ENCODE assay signal across 25 mouse cellular contexts in genomic region chr6:34951956-34952667, GRCm38 (mm10). TPM values are rescaled to one million over a fixed set of nuclear protein-coding genes. Genes with fewer than 3 reads are reported as not detected.
A peak's percentile ranks its signal among the peaks of the same experiment; 100 is the strongest.
DNase-seq lines count a peak whose midpoint lies in the region; ATAC-seq lines count a peak whose summit lies in the region.
"Had no signal": no experiment of that assay in that cellular context is flagged by ENCODE, and none has a peak within 500 bp of the region (broad histone marks: within the 10 kb centered on the region; RNA-seq: fewer than 3 reads in every experiment).

No protein-coding gene starts in this region.

- H3K36me3 ChIP-seq in forebrain, embryonic 11.5 days (ENCODE audit: control insufficient read depth, insufficient read depth, low read length): no peaks in the 10 kb centered on the region
- no peaks in the 10 kb centered on the region for H3K36me3 ChIP-seq in forebrain, embryonic 12.5 days (replicated peaks)
- H3K36me3 ChIP-seq in megakaryocyte, embryonic 14.5 days (replicated peaks; ENCODE audit: low read length): no peaks in the 10 kb centered on the region
- H3K36me3 ChIP-seq: embryonic facial prominence, embryonic 13.5 days; heart, embryonic 15.5 days; hindbrain, embryonic 12.5 days; limb, embryonic 12.5 days; liver, embryonic 15.5 days; midbrain, embryonic 10.5 days; neural tube, embryonic 13.5 days had no signal

- H3K9me3 ChIP-seq in forebrain, embryonic 11.5 days (ENCODE audit: control insufficient read depth, low read length): no peaks in the 10 kb centered on the region
- H3K9me3 ChIP-seq in forebrain, embryonic 12.5 days: no peaks in the 10 kb centered on the region
- peaks cover 13% of the 10 kb centered on the region for H3K9me3 ChIP-seq in megakaryocyte, embryonic 14.5 days
- H3K9me3 ChIP-seq: embryonic facial prominence, embryonic 13.5 days; heart, embryonic 15.5 days; hindbrain, embryonic 12.5 days; limb, embryonic 12.5 days; liver, embryonic 15.5 days; neural tube, embryonic 13.5 days had no signal

- H3K9ac ChIP-seq in forebrain, embryonic 11.5 days (ENCODE audit: low read length): no peak overlapping the region
- H3K9ac ChIP-seq in forebrain, embryonic 12.5 days: no peak overlapping the region
- H3K9ac ChIP-seq: embryonic facial prominence, embryonic 13.5 days; heart, embryonic 15.5 days; hindbrain, embryonic 12.5 days; limb, embryonic 12.5 days; liver, embryonic 15.5 days; neural tube, embryonic 13.5 days had no signal

- no peak overlapping the region for H3K4me2 ChIP-seq in forebrain, embryonic 11.5 days (ENCODE audit: low read depth, low read length, severe bottlenecking)
- H3K4me2 ChIP-seq in forebrain, embryonic 12.5 days: no peak overlapping the region
- H3K4me2 ChIP-seq: embryonic facial prominence, embryonic 13.5 days; heart, embryonic 15.5 days; hindbrain, embryonic 12.5 days; limb, embryonic 12.5 days; liver, embryonic 15.5 days; neural tube, embryonic 13.5 days had no signal

- no peak overlapping the region for H3K27ac ChIP-seq in forebrain, embryonic 11.5 days (ENCODE audit: low read depth, low read length)
- no peak overlapping the region for H3K27ac ChIP-seq in forebrain, embryonic 12.5 days
- H3K27ac ChIP-seq: embryonic facial prominence, embryonic 13.5 days; heart, embryonic 15.5 days; hindbrain, embryonic 12.5 days; limb, embryonic 12.5 days; liver, embryonic 15.5 days; midbrain, embryonic 10.5 days; neural tube, embryonic 13.5 days had no signal

- no peaks in the 10 kb centered on the region for H3K27me3 ChIP-seq in forebrain, embryonic 11.5 days (ENCODE audit: control insufficient read depth, insufficient read depth, low read length)
- peaks cover 14% of the 10 kb centered on the region; the same call in 1 of the 2 replicates for H3K27me3 ChIP-seq in forebrain, embryonic 12.5 days
- H3K27me3 ChIP-seq in megakaryocyte, embryonic 14.5 days (replicated peaks): peaks cover 31% of the 10 kb centered on the region
- H3K27me3 ChIP-seq: CH12.LX; embryonic facial prominence, embryonic 13.5 days; heart, embryonic 15.5 days; liver, embryonic 15.5 days; neural tube, embryonic 13.5 days had no signal

- 73% methylated on average over 7 of the region's 7 CpGs for WGBS in forebrain, embryonic 11.5 days
- WGBS in forebrain, embryonic 12.5 days: 74% methylated on average over 7 of the region's 7 CpGs

- no peaks in the 10 kb centered on the region for H3K4me1 ChIP-seq in forebrain, embryonic 11.5 days (replicated peaks; ENCODE audit: control insufficient read depth, insufficient read depth, low read length)
- H3K4me1 ChIP-seq in forebrain, embryonic 12.5 days: peaks cover 10% of the 10 kb centered on the region; the same call in 1 of the 2 replicates
- H3K4me1 ChIP-seq in megakaryocyte, embryonic 14.5 days: peaks cover 35% of the 10 kb centered on the region

- DNase-seq in forebrain, embryonic 11.5 days (ENCODE audit: low spot score): peak; percentile 25
- DNase-seq in thymus, postnatal 36 days: peak; percentile 55 to 61
- no peak for DNase-seq in cerebellum, adult 9-10 months
- no peak for DNase-seq in gastrocnemius, adult 8-10 months (ENCODE audit: low spot score in 2 of 2)
- DNase-seq: cerebellum, adult 8-10 months; gastrocnemius, postnatal 36 days; layer of hippocampus, adult 9-11 months had no signal

- ATAC-seq in forebrain, embryonic 11.5 days (replicated peaks; ENCODE audit: low FRiP score): no peak
- no peak for ATAC-seq in forebrain, embryonic 12.5 days (ENCODE audit: low FRiP score)
- ATAC-seq in megakaryocyte, adult 5-6 weeks (ENCODE audit: poor library complexity, severe bottlenecking): no peak
- peak; percentile 14; the same call in 1 of the 2 replicates for ATAC-seq in megakaryocyte progenitor cell, adult 5-6 weeks (replicated peaks; ENCODE audit: poor library complexity)
- ATAC-seq: forebrain, embryonic 16.5 days; inflammation-experienced regulatory T-cells, adult 6 months had no signal

- no peak overlapping the region for H3K4me3 ChIP-seq in forebrain, embryonic 11.5 days (ENCODE audit: low read depth, low read length)
- no peak overlapping the region for H3K4me3 ChIP-seq in forebrain, embryonic 12.5 days (replicated peaks)
- peak overlapping the region; percentile 54 for H3K4me3 ChIP-seq in megakaryocyte, embryonic 14.5 days (replicated peaks)
- H3K4me3 ChIP-seq: embryonic facial prominence, embryonic 13.5 days; heart, embryonic 15.5 days; hindbrain, embryonic 12.5 days; limb, embryonic 12.5 days; liver, embryonic 15.5 days; midbrain, embryonic 10.5 days; neural tube, embryonic 13.5 days had no signal

RNA-seq across cellular contexts. Expression of gene Stra8, which starts 32.1 kb away (rescaled TPM):
- not detected in 2 replicates for polyA plus RNA-seq in forebrain, embryonic 11.5 days (2014; fragmentation: Nextera tagmentation; extraction: Ambion mirVana)
- not detected in 2 replicates for polyA plus RNA-seq in forebrain, embryonic 12.5 days (2016; fragmentation: Nextera tagmentation; extraction: Ambion mirVana)
- polyA plus RNA-seq in megakaryocyte, embryonic 14.5 days (2012; ENCODE audit: insufficient read depth, low replicate concordance): not detected in 2 replicates
- total RNA-seq in megakaryocyte, adult 5-6 weeks (2015): not detected in 2 replicates
- not detected in 2 replicates for total RNA-seq in megakaryocyte, adult 5-6 weeks (2017)
- total RNA-seq in megakaryocyte progenitor cell, adult 5-6 weeks (2015): not detected in 2 replicates
- not detected in 2 replicates for total RNA-seq in megakaryocyte progenitor cell, adult 5-6 weeks (2017)
- total RNA-seq in gastrocnemius, adult 8-10 months (2022): not detected
- total RNA-seq: adrenal gland, postnatal 36 days; gastrocnemius, postnatal 36 days; heart, adult 8-10 months; MEL had no signal
- polyA plus RNA-seq: embryonic facial prominence, embryonic 13.5 days; forebrain, embryonic 16.5 days; heart, embryonic 15.5 days; hindbrain, embryonic 12.5 days; inflammation-experienced regulatory T-cells, adult 6 months; kidney, embryonic 14.5 days; limb, embryonic 12.5 days; liver, embryonic 15.5 days; midbrain, embryonic 10.5 days; neural tube, embryonic 13.5 days had no signal

RNA-seq across cellular contexts. Expression of gene Slc23a4, which starts 36.1 kb away (rescaled TPM):
- polyA plus RNA-seq in forebrain, embryonic 11.5 days (2014; fragmentation: Nextera tagmentation; extraction: Ambion mirVana): 0.16 and 0.51 TPM in 2 replicates
- polyA plus RNA-seq in forebrain, embryonic 12.5 days (2016; fragmentation: Nextera tagmentation; extraction: Ambion mirVana): 0.40 and 0.76 TPM in 2 replicates
- polyA plus RNA-seq in megakaryocyte, embryonic 14.5 days (2012; ENCODE audit: insufficient read depth, low replicate concordance): 0.40 TPM in 1 of 2 replicates, not detected in the other
- total RNA-seq in megakaryocyte, adult 5-6 weeks (2015): 0.36 TPM in 1 of 2 replicates, not detected in the other
- 0.11 and 0.73 TPM in 2 replicates for total RNA-seq in megakaryocyte, adult 5-6 weeks (2017)
- total RNA-seq in megakaryocyte progenitor cell, adult 5-6 weeks (2015): 0.42 TPM in 1 of 2 replicates, not detected in the other
- total RNA-seq in megakaryocyte progenitor cell, adult 5-6 weeks (2017): 0.10 TPM in 1 of 2 replicates, not detected in the other
- total RNA-seq in gastrocnemius, adult 8-10 months (2022): not detected
- total RNA-seq: gastrocnemius, postnatal 36 days had no signal

RNA-seq across cellular contexts. Expression of gene Wdr91, which starts 41.4 kb away (rescaled TPM):
- 12.3 and 12.9 TPM in 2 replicates for polyA plus RNA-seq in forebrain, embryonic 11.5 days (2014; fragmentation: Nextera tagmentation; extraction: Ambion mirVana)
- polyA plus RNA-seq in forebrain, embryonic 12.5 days (2016; fragmentation: Nextera tagmentation; extraction: Ambion mirVana): 11.0 and 12.3 TPM in 2 replicates
- polyA plus RNA-seq in megakaryocyte, embryonic 14.5 days (2012; ENCODE audit: insufficient read depth, low replicate concordance): 13.0 and 28.5 TPM in 2 replicates
- total RNA-seq in megakaryocyte, adult 5-6 weeks (2015): 4.2 and 7.6 TPM in 2 replicates
- 19.6 and 27.5 TPM in 2 replicates for total RNA-seq in megakaryocyte, adult 5-6 weeks (2017)
- 5.8 and 6.1 TPM in 2 replicates for total RNA-seq in megakaryocyte progenitor cell, adult 5-6 weeks (2015)
- 20.5 and 22.7 TPM in 2 replicates for total RNA-seq in megakaryocyte progenitor cell, adult 5-6 weeks (2017)
- total RNA-seq in gastrocnemius, adult 8-10 months (2022): 1 to 10 TPM; 3.6 to 5.1 (median 4.9) TPM

Comparison
In these comparisons a context has a peak if more than half of its experiments do, and no peak if none do; other contexts are left out.
1. DNase-seq: peak in forebrain, embryonic 11.5 days (single experiment) and thymus, postnatal 36 days (2 of 2); none in cerebellum, adult 9-10 months (single experiment) and gastrocnemius, adult 8-10 months (0 of 2).